Mouse (Mus musculus) midbrain, embryonic 12.5 days (tissue): ENCODE measurements around the gene Hhex. TPM values are rescaled to one million over a fixed set of nuclear protein-coding genes. Genes with fewer than 3 reads are reported as not detected.

Experiments used
- ATAC-seq: fragments of 200-750 bp; cut with Nextera tagmentation; 2 replicates; pipeline ENCODE4 v1.8.0; 2017; ENCODE audit warnings: low read depth, moderate TSS enrichment, moderate library complexity; ENCODE audit not compliant: low FRiP score
- H3K27ac ChIP-seq: fragments of 300-500 bp; sonication (generic); replicated peaks from 2 replicates; pipeline ENCODE4 v1.5.1; 2016; ENCODE audit warnings: mild to moderate bottlenecking
- H3K27me3 ChIP-seq: fragments of 300-500 bp; sonication (generic); 2 replicates; pipeline ENCODE4 v1.6.1; 2016; ENCODE audit warnings: mild to moderate bottlenecking
- H3K36me3 ChIP-seq: fragments of 300-500 bp; sonication (generic); 2 replicates; pipeline ENCODE4 v1.6.1; 2016
- H3K4me1 ChIP-seq: fragments of 300-500 bp; sonication (generic); 2 replicates; pipeline ENCODE4 v1.6.1; 2016
- H3K4me2 ChIP-seq: fragments of 300-500 bp; sonication (generic); replicated peaks from 2 replicates; pipeline ENCODE4 v1.6.1; 2016; ENCODE audit warnings: mild to moderate bottlenecking, moderate library complexity
- H3K4me3 ChIP-seq: fragments of 300-500 bp; sonication (generic); 2 replicates; pipeline ENCODE4 v1.5.1; 2016; ENCODE audit warnings: mild to moderate bottlenecking
- H3K9ac ChIP-seq: fragments of 300-500 bp; sonication (generic); replicated peaks from 2 replicates; pipeline ENCODE4 v1.6.1; 2016; ENCODE audit warnings: mild to moderate bottlenecking, moderate library complexity
- H3K9me3 ChIP-seq: fragments of 300-500 bp; sonication (generic); 2 replicates; pipeline ENCODE4 v1.6.1; 2016; ENCODE audit warnings: mild to moderate bottlenecking
- WGBS: fragments of 180-500 bp; shearing (Covaris S2); methylation state at CpG from one replicate; pipeline ENCODE4 v1.1.7; 2016; 5-methylcytosine and 5-hydroxymethylcytosine counted together
- polyA plus RNA-seq: library from polyadenylated mRNA; unstranded; fragments of >200 nt; fragmentation: Nextera tagmentation; extraction: Ambion mirVana; gene quantifications from 2 replicates; pipeline ENCODE4 v1.2.1, GENCODE M21; 2016

Hhex gene
- polyA plus RNA-seq, 1 experiment from 2014 or later: 7.8 TPM

DNA sequence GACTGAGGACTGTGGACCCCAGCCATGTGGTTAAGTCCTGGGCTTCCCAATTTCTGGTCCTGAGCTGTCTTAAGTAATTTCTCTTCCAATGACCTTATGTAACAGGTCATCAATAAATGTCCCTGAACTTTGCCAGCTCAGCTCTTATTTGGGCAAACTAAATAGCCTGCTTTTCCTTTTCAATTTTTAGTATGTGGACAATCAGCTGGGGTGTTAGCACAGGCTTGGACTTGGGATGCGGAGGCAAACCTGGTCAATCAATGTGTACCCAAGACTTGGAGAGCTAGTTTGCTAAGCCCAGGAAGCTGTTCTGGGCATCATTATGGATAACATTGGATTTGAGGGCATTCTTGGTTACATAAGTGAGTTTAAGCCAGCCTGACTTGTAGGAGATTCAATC lies 21.4 kb downstream of the Hhex start:
- Histone ChIP-seq H3K9me3 (peaks cover 8% of the 10 kb centered on the region), H3K4me3 (no peak overlapping the region), H3K27ac (no peak overlapping the region), H3K4me2 (no peak overlapping the region), H3K4me1 (no peaks in the 10 kb centered on the region), H3K9ac (no peak overlapping the region), H3K36me3 (no peaks in the 10 kb centered on the region), H3K27me3 (no peaks in the 10 kb centered on the region)
- 100% methylated on average over 1 of the region's 1 CpGs for WGBS
- ATAC-seq: no peak

DNA sequence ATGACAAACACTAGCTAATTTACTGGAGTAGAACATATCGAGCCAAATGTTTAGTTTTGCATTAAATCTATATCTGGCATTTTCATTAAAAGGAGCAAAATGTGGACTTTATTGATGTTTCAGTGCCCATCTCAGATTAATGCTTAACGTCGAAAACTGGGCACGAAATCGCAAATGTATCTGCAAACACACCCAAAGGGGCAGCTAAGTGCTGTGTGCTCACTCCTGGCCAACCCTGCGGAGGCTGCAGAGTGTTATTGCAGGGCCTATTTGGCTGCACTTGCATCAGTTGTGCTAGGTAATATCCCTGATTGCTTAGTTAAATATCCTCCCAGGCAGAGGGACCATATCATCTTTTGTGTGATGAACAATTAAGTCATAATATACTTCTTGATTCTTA lies 23.4 kb downstream of the Hhex start:
- Histone ChIP-seq H3K4me1 (no peaks in the 10 kb centered on the region), H3K4me3 (no peak overlapping the region), H3K4me2 (no peak overlapping the region), H3K27me3 (no peaks in the 10 kb centered on the region), H3K9ac (no peak overlapping the region), H3K36me3 (no peaks in the 10 kb centered on the region), H3K27ac (no peak overlapping the region), H3K9me3 (peaks cover 9% of the 10 kb centered on the region)
- 87% methylated on average over 6 of the region's 6 CpGs for WGBS
- no peak for ATAC-seq

DNA sequence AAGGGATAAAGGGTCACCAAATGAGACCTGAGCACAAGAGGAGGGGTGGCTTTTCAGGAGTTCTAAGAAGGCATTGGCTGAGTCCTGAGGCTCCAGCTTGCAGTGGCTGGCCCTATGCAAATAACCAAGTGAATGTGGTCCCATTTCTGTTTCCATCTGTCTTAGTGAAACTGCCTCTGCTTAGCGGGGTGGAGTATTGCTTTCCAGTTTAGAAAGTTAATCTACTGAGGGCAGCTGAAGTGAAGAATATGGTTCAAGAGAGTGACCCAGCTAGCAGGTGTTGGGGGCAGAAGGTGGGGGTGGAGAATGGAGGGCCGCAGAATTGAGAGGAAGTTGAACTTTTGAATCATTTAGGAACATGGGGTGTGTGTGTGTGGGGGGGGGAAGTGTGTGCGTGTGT lies 31.8 kb downstream of the Hhex start:
- no peaks in the 10 kb centered on the region for H3K36me3 ChIP-seq
- 78% methylated on average over 3 of the region's 3 CpGs for WGBS
- no peaks in the 10 kb centered on the region for H3K27me3 ChIP-seq
- no peak for ATAC-seq
- H3K4me2 ChIP-seq: no peak overlapping the region
- no peaks in the 10 kb centered on the region for H3K4me1 ChIP-seq
- no peaks in the 10 kb centered on the region for H3K9me3 ChIP-seq
- H3K27ac ChIP-seq: no peak overlapping the region
- no peak overlapping the region for H3K9ac ChIP-seq
- no peak overlapping the region for H3K4me3 ChIP-seq

DNA sequence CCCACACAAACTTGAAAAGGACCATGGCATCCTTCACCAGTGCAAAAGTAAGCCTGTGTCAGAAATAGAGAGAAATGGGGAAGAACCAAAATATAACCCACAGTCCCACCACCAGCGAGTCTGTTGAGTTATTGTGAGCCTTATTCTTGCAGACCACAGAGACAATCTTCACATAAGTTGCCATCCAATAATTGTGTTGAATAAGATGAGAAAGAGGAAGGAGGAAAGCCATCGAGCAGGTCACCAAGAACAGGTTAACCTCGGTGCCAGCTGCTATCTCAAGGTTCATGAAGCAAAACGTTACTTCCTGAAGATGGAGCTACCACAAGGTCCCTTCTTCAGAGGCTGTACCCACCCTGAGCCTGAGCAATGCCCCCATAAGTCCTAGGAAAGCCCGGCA lies 32.4 kb downstream of the Hhex start:
- H3K27me3 ChIP-seq: no peaks in the 10 kb centered on the region
- no peaks in the 10 kb centered on the region for H3K9me3 ChIP-seq
- H3K4me3 ChIP-seq: no peak overlapping the region
- no peaks in the 10 kb centered on the region for H3K4me1 ChIP-seq
- ATAC-seq: no peak
- no peaks in the 10 kb centered on the region for H3K36me3 ChIP-seq
- H3K4me2 ChIP-seq: no peak overlapping the region
- WGBS: 90% methylated on average over 5 of the region's 5 CpGs
- no peak overlapping the region for H3K27ac ChIP-seq
- no peak overlapping the region for H3K9ac ChIP-seq

DNA sequence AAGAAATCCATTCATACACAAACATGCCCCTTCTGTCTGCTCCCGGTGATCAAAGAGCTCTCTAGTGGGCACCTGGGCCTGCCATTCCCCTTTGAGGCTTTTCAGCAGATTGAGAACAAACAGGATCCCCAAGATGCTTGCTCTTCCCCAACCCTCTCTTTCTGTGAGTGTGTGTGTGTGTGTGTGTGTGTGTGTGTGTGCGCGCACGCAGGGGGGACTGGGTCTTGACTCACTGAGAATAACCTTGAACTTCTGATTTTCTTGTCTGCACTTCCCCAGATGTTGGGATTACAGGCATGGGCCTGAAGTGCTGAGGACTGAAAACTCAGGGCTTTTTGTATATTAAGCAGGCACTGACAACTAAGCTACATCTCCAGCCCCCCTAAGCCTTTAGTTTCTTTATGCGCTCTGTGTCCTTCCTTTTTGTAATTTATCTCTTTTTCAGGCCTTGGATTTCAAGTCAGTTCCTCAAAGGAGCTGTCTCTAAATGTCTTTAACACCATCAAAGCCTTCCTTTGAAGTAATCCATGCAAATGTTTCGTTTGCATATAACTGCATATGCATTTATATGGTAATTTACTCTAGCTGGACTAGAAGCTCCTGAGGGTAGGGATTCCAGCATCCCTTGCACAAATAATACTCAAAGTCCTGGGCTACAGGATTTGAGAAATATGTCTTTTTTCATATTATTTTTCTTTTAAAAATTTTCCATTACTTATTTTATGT lies 34.4 kb downstream of the Hhex start:
- no peaks in the 10 kb centered on the region for H3K36me3 ChIP-seq
- H3K27ac ChIP-seq: no peak overlapping the region
- H3K4me1 ChIP-seq: no peaks in the 10 kb centered on the region
- ATAC-seq: no peak
- no peak overlapping the region for H3K4me2 ChIP-seq
- no peaks in the 10 kb centered on the region for H3K9me3 ChIP-seq
- WGBS: 64% methylated on average over 6 of the region's 6 CpGs
- no peak overlapping the region for H3K9ac ChIP-seq
- no peak overlapping the region for H3K4me3 ChIP-seq
- no peaks in the 10 kb centered on the region for H3K27me3 ChIP-seq

DNA sequence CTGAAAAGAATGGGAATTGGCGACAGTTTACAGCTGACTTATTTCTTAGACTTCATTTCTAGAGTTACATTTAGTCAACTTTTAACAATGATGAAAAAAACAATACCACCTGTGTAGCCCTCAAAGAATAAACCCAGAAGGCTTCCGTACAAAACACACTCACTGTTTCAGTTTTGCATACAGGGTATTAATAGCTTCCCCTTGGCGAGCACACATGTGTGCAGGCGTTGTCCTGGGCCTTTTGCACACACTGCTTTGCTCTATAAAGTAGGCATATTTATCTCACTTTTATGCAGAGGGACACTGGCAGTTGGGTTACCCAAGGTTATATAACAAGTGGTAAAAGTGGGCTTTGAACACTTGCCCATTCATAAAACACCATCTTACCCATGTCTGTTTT lies 37.1 kb downstream of the Hhex start:
- Histone ChIP-seq H3K4me3 (no peak overlapping the region), H3K27ac (no peak overlapping the region), H3K4me2 (no peak overlapping the region), H3K9ac (no peak overlapping the region), H3K9me3 (no peaks in the 10 kb centered on the region), H3K4me1 (no peaks in the 10 kb centered on the region), H3K27me3 (no peaks in the 10 kb centered on the region), H3K36me3 (no peaks in the 10 kb centered on the region)
- no peak for ATAC-seq
- 88% methylated on average over 4 of the region's 4 CpGs for WGBS

DNA sequence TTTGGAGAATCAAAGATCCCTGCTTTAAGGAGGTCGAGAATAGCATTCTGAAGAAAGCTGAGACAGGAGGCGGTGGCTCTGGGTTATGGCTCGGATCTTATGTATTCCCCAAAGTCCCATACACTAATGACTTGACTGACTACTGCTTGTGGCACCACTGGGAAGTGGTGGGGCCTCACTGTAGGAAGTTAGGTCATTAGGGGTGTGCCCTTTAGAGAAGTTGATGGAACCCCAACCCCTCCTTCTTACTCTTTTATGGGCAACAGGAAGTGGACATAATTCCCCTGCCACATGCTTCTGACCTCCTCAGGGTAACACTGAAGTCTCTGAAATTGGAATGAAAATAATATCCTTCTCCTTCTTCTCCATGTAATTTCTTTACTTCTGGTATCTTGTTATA lies 38.0 kb downstream of the Hhex start:
- H3K4me2 ChIP-seq: no peak overlapping the region
- 87% methylated on average over 3 of the region's 3 CpGs for WGBS
- no peak for ATAC-seq
- no peaks in the 10 kb centered on the region for H3K9me3 ChIP-seq
- no peak overlapping the region for H3K9ac ChIP-seq
- no peaks in the 10 kb centered on the region for H3K4me1 ChIP-seq
- no peaks in the 10 kb centered on the region for H3K36me3 ChIP-seq
- H3K27ac ChIP-seq: no peak overlapping the region
- no peak overlapping the region for H3K4me3 ChIP-seq
- no peaks in the 10 kb centered on the region for H3K27me3 ChIP-seq

DNA sequence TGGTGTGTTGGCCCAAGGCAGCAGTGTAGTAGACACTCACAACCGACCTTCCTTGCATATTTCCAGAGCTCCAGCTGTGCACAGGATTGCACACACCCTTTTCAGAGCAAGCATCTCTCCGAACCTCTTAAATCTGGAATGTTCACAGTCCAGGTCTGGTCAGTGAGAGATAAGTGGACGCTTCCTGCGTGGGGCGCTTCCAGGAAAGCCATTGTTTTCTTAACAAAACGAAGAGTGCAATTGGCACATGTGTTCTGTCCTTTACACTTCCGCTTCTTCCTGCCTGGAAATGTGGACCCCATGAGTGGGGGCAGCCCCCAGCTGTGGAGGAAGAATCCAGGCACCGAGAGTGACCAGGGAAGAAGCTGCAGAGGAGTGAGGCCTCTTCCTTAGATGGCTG lies 47.1 kb downstream of the Hhex start:
- 79% methylated on average over 8 of the region's 8 CpGs for WGBS
- Histone ChIP-seq H3K4me3 (no peak overlapping the region), H3K9me3 (no peaks in the 10 kb centered on the region), H3K27ac (no peak overlapping the region), H3K27me3 (no peaks in the 10 kb centered on the region), H3K4me1 (no peaks in the 10 kb centered on the region), H3K36me3 (no peaks in the 10 kb centered on the region), H3K4me2 (no peak overlapping the region), H3K9ac (no peak overlapping the region)
- ATAC-seq: no peak

DNA sequence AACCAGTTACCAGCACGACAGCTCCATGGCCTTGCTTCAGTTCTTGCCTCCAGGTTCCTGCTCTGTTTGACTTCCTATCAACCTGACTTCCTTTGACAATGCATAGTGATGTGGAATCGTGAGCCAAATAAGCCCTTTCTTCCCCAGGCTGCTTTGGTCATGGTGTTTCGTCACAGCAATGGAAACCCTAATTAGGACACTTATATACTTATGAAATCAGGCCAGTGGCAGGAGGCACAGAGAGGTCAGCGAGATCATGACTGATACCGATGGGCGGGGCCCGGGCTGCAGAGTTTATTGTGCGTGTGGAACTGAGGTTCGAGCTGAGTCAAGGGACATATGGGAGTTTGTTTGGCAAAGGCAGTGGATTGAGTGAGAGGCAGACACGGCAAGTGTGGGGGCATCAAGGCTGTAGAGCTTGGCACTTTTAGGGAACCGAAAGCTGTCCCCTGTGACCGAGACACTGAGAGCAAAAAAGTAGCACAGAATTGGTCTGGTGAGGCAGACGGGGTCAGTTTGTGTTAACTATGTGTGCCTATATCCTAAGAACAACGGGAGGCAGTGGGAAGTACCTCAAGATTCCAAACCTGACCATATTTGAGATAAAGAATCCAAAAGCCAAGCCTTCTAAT lies 48.1 kb downstream of the Hhex start:
- Histone ChIP-seq H3K4me1 (no peaks in the 10 kb centered on the region), H3K4me3 (no peak overlapping the region), H3K27me3 (no peaks in the 10 kb centered on the region), H3K27ac (no peak overlapping the region), H3K9ac (no peak overlapping the region), H3K9me3 (no peaks in the 10 kb centered on the region), H3K36me3 (no peaks in the 10 kb centered on the region), H3K4me2 (no peak overlapping the region)
- no peak for ATAC-seq
- 87% methylated on average over 14 of the region's 14 CpGs for WGBS

DNA sequence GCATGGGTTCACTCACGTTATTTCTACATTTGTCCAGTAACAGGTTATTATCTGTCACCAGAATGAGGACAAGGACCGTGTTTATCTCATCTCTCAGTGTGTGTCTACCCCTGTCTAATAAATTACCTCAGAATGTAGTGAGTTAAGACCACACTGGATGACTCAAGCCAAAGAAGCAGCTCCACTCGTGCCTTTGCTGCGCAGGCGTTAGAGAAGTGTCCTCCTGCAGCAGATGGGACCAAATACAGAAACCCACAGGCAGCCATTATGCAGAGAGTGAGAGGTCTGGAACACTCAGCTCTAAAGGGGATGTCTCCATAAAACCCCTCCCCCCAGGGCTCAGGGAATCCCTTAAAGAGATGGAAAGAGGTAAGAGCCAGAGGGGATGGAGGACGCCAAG lies 50.2 kb downstream of the Hhex start:
- Histone ChIP-seq H3K4me3 (no peak overlapping the region), H3K27me3 (no peaks in the 10 kb centered on the region), H3K36me3 (no peaks in the 10 kb centered on the region), H3K9me3 (no peaks in the 10 kb centered on the region), H3K9ac (no peak overlapping the region), H3K4me2 (no peak overlapping the region), H3K27ac (no peak overlapping the region), H3K4me1 (no peaks in the 10 kb centered on the region)
- 92% methylated on average over 6 of the region's 6 CpGs for WGBS
- ATAC-seq: no peak

DNA sequence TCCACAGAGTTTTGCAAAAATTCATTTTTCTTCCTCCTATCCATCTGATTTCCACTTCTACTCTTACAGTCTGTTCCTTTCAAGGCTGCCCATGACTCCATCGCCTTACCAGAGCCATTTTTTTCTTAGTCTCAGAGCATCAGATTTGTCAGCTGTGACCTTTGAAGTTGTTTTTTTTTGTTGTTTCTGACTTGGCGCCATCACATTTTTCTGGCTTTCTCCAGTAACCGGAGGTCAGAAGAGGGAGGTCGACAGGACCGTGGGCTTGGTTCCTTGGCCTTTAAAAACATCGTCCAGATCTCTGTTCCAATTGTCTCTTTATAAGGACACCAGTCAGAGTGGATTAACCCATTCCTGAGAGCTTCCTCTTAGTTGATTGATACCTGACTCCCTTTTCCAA lies 52.2 kb downstream of the Hhex start:
- Histone ChIP-seq H3K9me3 (no peaks in the 10 kb centered on the region), H3K27ac (no peak overlapping the region), H3K4me2 (no peak overlapping the region), H3K9ac (no peak overlapping the region), H3K36me3 (no peaks in the 10 kb centered on the region), H3K4me3 (no peak overlapping the region), H3K27me3 (no peaks in the 10 kb centered on the region), H3K4me1 (no peaks in the 10 kb centered on the region)
- 82% methylated on average over 6 of the region's 6 CpGs for WGBS
- ATAC-seq: no peak

DNA sequence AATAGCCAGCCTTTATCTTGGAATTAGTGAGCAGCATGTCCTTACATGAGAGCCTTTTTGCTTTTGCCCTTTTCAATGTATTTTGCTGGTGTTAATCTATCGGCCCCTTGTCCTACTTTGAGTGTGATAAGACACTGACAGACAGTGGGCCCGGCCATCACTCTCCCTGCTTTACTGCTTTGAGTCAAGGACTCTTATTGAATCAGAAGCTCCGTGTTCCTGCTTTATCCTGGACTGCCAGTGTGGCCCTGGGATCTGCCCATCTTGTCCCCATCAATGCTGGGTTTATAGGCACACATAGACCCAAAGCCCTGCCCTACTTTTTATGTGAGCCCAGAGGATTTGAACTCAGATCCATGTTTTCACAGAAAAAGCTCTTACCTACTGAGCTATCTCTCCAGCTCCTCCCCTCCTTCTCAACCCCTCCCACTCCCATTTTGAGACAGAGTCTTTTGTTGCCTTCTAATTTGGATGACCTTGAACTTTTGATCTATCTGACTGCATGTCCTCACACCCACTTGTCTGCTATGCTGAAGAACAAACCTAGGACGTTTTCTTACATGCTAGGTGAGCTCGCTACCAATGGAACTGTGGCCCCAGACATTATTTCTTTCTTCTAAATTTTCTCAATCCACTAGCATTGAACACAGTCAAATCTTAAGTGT lies 53.3 kb downstream of the Hhex start:
- Histone ChIP-seq H3K4me2 (no peak overlapping the region), H3K27ac (no peak overlapping the region), H3K4me3 (no peak overlapping the region), H3K4me1 (no peaks in the 10 kb centered on the region), H3K9me3 (no peaks in the 10 kb centered on the region), H3K9ac (no peak overlapping the region), H3K36me3 (no peaks in the 10 kb centered on the region), H3K27me3 (no peaks in the 10 kb centered on the region)
- ATAC-seq: no peak
- WGBS: 88% methylated on average over 5 of the region's 5 CpGs
